Mouse (Mus musculus): Measurements from ENCODE around the gene Ldlrad2. TPM values are rescaled to one million over a fixed set of nuclear protein-coding genes. Genes with fewer than 3 reads are reported as not detected.

Gene Ldlrad2
- polyA plus RNA-seq, 1 experiment from 2014 or later = 0.58 TPM

GRCm38 (mm10) chr4:137545568-137545967 lies 28.8 kb downstream of the Ldlrad2 start:
- Histone ChIP-seq H3K4me2 (replicated peaks) (no peak overlapping the region), H3K9me3 (no peaks in the 10 kb centered on the region), H3K9ac (replicated peaks) (no peak overlapping the region), H3K4me3 (replicated peaks) (no peak overlapping the region), H3K36me3 (peaks cover 7% of the 10 kb centered on the region; the same call in 1 of the 2 replicates), H3K27me3 (no peaks in the 10 kb centered on the region), H3K4me1 (replicated peaks) (no peaks in the 10 kb centered on the region), H3K27ac (no peak overlapping the region)
- ATAC-seq = no peak
- WGBS = 95% methylated on average over 9 of the region's 9 CpGs

- H3K36me3 ChIP-seq = 0 out of 2 replicates have a peak, but pooled peaks cover 7% of the 10 kb centered on the region
- no peak overlapping the region for H3K4me2 ChIP-seq (replicated peaks)
- no peak overlapping the region for H3K9ac ChIP-seq (replicated peaks)
- H3K9me3 ChIP-seq = no peaks in the 10 kb centered on the region
- no peaks in the 10 kb centered on the region for H3K4me1 ChIP-seq (replicated peaks)
- H3K27ac ChIP-seq = no peak overlapping the region
- H3K4me3 ChIP-seq (replicated peaks) = no peak overlapping the region
- WGBS = 93% methylated on average over 10 of the region's 10 CpGs
- H3K27me3 ChIP-seq = no peaks in the 10 kb centered on the region
- no peak for ATAC-seq
Observed at GRCm38 (mm10) chr4:137542968-137543367, 31.4 kb downstream of the Ldlrad2 start.

GRCm38 (mm10) chr4:137540356-137540755 lies 34.0 kb downstream of the Ldlrad2 start:
- Histone ChIP-seq H3K4me2 (replicated peaks) (no peak overlapping the region), H3K4me1 (replicated peaks) (no peaks in the 10 kb centered on the region), H3K9me3 (no peaks in the 10 kb centered on the region), H3K4me3 (replicated peaks) (no peak overlapping the region), H3K36me3 (0 out of 2 replicates have a peak, but pooled peaks cover 7% of the 10 kb centered on the region), H3K27me3 (no peaks in the 10 kb centered on the region), H3K9ac (replicated peaks) (no peak overlapping the region), H3K27ac (no peak overlapping the region)
- no peak for ATAC-seq
- WGBS = 74% methylated on average over 14 of the region's 14 CpGs

GRCm38 (mm10) chr4:137527872-137528271 lies 46.5 kb downstream of the Ldlrad2 start:
- WGBS = 87% methylated on average over 6 of the region's 6 CpGs
- Histone ChIP-seq H3K9me3 (no peaks in the 10 kb centered on the region), H3K27me3 (no peaks in the 10 kb centered on the region), H3K4me1 (replicated peaks) (no peaks in the 10 kb centered on the region), H3K4me2 (replicated peaks) (no peak overlapping the region), H3K9ac (replicated peaks) (no peak overlapping the region), H3K36me3 (0 out of 2 replicates have a peak, but pooled peaks cover under 1% of the 10 kb centered on the region), H3K27ac (no peak overlapping the region), H3K4me3 (replicated peaks) (no peak overlapping the region)
- no peak for ATAC-seq

- no peak overlapping the region for H3K27ac ChIP-seq
- H3K9ac ChIP-seq (replicated peaks) = no peak overlapping the region
- 78% methylated on average over 4 of the region's 4 CpGs for WGBS
- H3K4me3 ChIP-seq (replicated peaks) = no peak overlapping the region
- no peaks in the 10 kb centered on the region for H3K9me3 ChIP-seq
- H3K4me2 ChIP-seq (replicated peaks) = no peak overlapping the region
- H3K27me3 ChIP-seq = no peaks in the 10 kb centered on the region
- no peaks in the 10 kb centered on the region for H3K4me1 ChIP-seq (replicated peaks)
- ATAC-seq = no peak
- H3K36me3 ChIP-seq = 0 out of 2 replicates have a peak, but pooled peaks cover 5% of the 10 kb centered on the region
Observed at GRCm38 (mm10) chr4:137527368-137527767, 47.0 kb downstream of the Ldlrad2 start.

- no peaks in the 10 kb centered on the region for H3K27me3 ChIP-seq
- H3K36me3 ChIP-seq = 0 out of 2 replicates have a peak, but pooled peaks cover 6% of the 10 kb centered on the region
- ATAC-seq = no peak
- 100% methylated on average over 1 of the region's 1 CpGs for WGBS
- no peak overlapping the region for H3K4me2 ChIP-seq (replicated peaks)
- H3K9ac ChIP-seq (replicated peaks) = no peak overlapping the region
- H3K4me3 ChIP-seq (replicated peaks) = no peak overlapping the region
- no peaks in the 10 kb centered on the region for H3K4me1 ChIP-seq (replicated peaks)
- H3K27ac ChIP-seq = no peak overlapping the region
- no peaks in the 10 kb centered on the region for H3K9me3 ChIP-seq
Observed at GRCm38 (mm10) chr4:137525426-137525825, 48.9 kb downstream of the Ldlrad2 start.

Small RNAs within 50 kb of the gene (microRNA-seq; reads per million reads assigned to microRNA genes)
- 1.9 reads per million for gene Mir7018

Other genes with a start within 250 kb of the Ldlrad2 start
- 749 and 804 TPM in 2 replicates for gene Cdc42, start 216.8 kb downstream of the Ldlrad2 start, polyA plus RNA-seq (2015; fragmentation: Nextera tagmentation; extraction: Ambion mirVana)
- not detected in 2 replicates for gene Cela3a, start 164.8 kb downstream of the Ldlrad2 start, polyA plus RNA-seq (2015; fragmentation: Nextera tagmentation; extraction: Ambion mirVana)
- gene Cela3b, start 144.0 kb downstream of the Ldlrad2 start, polyA plus RNA-seq (2015; fragmentation: Nextera tagmentation; extraction: Ambion mirVana) = not detected in 2 replicates
- not detected in 2 replicates for gene 1700013G24Rik, start 121.3 kb downstream of the Ldlrad2 start, polyA plus RNA-seq (2015; fragmentation: Nextera tagmentation; extraction: Ambion mirVana)
- gene Hspg2, start 105.8 kb downstream of the Ldlrad2 start, polyA plus RNA-seq (2015; fragmentation: Nextera tagmentation; extraction: Ambion mirVana) = 4.2 and 5.0 TPM in 2 replicates
- gene Usp48, start 19.2 kb upstream of the Ldlrad2 start, polyA plus RNA-seq (2015; fragmentation: Nextera tagmentation; extraction: Ambion mirVana) = 71.7 and 72.9 TPM in 2 replicates
- gene Rap1gap, start 90.2 kb upstream of the Ldlrad2 start, polyA plus RNA-seq (2015; fragmentation: Nextera tagmentation; extraction: Ambion mirVana) = 28.5 and 30.4 TPM in 2 replicates
- gene Alpl, start 221.8 kb upstream of the Ldlrad2 start, polyA plus RNA-seq (2015; fragmentation: Nextera tagmentation; extraction: Ambion mirVana) = 8.0 and 9.3 TPM in 2 replicates